Mouse (Mus musculus) T-cell, adult 2 months (primary cell): ENCODE data around the gene Scg2.

Experiments used
- DNase-seq: peaks from one replicate; pipeline ENCODE4 v3.0.0; 2022; ENCODE audit warnings: low spot score

The Scg2 gene

DNA sequence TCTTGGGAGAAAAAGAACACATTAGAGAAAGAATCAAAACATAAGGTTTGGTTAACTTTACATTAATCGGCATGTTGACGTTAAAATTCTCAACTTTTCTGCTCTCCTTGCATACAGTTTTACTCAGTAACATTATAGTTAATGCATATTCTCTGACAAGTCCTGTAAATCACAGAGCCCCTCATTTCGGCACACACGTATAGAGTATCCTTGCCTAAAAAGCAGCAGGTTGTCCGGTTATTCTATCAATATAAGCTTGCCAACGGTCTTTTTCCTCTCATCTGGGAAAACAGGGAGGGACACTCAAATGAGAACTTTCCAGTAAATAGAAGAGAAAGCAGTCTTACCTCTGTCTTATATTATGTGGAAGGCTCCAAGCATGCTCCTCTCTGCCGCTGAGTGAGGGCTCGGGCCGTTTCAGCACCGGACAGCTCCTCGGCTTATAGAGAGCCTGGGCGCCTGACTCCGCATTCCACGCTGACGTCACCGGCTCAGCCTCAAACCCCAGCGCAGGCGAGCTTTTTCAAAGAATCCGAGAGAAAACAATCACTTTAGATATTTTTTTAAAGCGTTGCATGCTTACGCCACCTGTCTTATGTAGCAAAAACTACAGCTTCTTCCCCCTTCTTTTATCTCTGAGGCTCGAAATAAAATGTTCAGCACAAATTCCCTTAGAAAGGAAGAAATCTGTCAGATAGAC is at the start of gene Scg2:
TSS of gene Scg2 (minus strand) at position 512 of the 700 bp plus-strand sequence.
- DNase-seq, result no peak

DNA sequence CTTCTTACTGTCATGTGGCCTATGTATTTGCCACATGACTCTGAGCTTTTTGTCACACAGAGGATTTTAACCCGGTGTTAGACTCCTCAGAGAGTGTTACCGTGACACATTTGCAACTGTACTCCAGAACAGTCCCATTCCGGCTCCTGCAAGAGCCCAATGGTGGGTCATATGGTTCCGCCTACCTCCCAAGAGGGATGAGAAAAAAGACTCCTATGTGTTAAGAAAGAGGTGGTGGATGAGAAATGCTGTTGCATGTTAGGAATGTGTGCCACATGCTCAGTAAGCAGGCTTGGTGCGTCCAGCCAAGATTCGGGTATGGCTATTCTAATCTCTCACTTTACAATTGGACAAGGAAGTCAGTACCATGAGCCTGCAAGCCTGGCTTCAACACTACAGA is 45.6 kb upstream of the Scg2 start:
- DNase-seq, result no peak

DNA sequence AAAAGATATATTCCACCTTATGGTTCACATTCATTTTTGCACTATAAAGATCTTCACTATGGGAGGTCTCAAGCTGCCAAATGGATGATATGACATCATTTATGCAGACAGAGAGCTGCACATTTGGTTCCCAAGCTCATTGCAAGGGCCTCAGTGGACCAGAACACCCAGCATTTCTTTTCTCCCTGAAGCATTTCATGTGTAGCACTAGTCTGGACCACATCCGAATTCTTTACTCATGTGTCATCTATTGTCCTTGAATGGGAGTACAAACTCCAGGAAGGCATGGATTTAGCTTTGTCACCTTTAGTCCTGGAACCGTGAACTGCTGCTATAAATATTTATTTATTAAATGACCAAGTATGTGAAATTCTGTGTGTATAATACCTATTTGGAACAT is 30.9 kb upstream of the Scg2 start:
- DNase-seq, result no peak

DNA sequence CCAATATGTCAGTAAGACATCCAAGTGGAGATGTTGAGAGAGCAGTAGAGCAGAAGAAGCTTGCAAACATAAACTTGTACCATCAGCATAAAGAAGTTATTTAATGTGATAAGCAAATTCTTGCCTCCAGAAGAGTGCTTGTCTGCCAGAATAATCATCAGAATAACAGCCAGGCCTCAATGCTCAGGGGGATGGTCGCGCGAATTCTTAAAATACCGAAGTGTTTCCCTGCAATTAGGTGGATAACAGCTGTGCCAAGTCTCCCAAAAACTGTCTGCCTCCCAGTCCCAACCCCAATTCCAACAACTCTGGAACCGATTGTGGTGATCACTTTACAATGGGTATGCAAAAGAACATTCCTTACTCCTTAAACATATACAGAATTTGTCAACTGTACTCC is 30.0 kb upstream of the Scg2 start:
- DNase-seq, result no peak

DNA sequence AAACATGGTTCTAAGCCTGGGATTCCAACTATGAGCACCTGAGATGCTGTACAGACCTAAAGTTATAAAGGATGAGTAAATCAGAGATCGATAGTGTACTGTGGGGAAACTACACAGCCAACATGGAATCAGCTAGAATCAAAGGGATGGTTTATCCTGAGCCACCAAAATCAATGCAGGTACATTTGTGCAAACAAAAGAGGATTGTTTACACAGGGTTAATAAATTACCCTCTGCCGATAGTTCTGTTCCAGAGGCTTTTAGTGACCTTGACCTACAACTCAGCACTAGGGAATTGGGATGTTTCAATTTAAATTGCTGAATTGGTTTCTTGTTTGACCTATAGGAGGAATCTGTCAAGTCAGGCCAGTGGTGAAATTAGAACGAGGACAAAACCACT is 26.7 kb upstream of the Scg2 start:
- no peak for DNase-seq

DNA sequence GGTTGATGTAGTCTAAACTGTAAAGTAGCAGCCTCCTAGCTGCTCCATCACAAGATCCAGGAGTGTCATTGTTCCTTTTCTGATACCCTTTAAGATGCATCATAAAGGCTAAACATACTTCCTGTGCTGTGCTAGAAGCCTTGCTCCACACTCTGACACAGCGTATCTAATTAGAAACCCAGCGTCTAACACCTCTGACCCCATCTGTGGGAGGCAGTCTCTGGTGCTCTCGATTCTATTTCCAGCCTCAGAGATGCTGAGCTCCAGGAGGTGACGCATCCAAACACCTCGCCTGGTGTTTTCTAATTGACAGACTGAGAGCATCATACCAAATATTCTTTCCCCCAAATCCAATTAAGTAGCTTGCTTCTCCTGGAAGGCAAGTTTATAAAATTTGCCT is 18.6 kb upstream of the Scg2 start:
- DNase-seq, result no peak

DNA sequence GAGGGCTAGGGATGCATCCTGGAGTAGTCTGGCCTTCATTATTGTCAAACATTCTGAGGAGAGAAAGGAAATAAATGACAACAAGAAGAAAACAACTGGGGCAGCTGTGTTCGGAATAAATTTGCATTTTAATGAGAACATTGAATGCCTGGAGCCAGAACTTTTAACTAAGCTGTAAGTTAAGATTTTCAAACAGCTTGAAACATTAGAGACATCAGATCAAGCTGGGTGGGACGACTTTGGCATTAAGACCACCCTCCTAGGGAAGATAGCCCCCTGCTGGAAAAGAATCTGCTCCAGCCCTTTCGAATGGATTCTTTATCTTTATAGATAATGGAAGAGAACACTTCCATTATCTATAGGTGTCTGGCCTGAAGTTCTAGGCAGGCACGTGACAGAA is 14.2 kb upstream of the Scg2 start:
- no peak for DNase-seq

DNA sequence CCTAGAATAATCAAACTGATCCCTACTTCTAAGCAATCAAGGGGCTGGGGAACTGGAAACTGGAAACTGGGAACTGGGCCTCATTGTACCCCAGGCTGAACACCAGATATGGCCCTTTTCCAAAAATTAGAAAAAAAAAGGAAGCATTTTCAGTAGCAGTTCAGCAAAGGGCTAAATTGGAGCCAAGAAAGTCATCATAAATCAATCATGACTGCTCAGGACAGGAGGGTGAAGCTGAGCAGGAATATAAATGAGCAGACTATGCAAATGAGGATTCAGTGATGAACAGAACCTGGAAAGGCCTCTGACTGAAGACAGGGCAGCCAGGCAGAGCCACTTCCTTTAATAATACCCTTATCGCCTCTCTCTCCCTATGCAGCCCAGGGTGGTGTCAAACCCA is 12.4 kb upstream of the Scg2 start:
- no peak for DNase-seq

DNA sequence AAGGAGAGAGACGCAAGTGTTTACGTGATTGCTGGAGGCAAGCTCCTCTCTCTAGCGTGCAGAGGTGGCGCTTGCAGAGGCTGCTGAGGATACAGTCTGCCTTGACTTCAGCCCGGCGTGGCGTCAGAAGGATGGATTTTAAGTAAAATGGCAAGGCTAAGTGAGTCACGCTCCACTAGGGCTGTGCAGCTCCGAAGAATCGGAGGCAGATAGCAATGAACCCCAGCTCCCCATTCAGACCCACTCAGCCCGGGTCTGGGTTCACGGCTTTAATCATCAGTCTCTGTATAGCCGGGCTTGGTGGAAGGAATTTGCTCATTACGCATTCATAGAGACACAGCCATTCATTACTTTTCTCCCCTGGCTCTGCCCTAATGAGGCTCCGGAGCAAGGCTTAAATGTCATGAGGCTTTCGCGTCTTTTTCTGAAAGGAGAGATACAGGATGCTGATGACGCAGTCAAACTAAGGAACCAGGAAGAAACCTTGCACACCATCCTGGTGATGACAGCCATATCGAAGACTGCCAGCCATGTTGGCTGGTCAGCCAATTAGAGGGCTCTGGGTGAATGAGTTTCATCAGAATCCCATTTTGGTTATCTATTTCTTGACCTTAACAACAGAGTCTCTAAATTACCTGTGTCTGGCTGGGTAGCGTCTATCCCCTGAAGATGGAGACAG is 10.6 kb upstream of the Scg2 start:
- DNase-seq, result no peak

DNA sequence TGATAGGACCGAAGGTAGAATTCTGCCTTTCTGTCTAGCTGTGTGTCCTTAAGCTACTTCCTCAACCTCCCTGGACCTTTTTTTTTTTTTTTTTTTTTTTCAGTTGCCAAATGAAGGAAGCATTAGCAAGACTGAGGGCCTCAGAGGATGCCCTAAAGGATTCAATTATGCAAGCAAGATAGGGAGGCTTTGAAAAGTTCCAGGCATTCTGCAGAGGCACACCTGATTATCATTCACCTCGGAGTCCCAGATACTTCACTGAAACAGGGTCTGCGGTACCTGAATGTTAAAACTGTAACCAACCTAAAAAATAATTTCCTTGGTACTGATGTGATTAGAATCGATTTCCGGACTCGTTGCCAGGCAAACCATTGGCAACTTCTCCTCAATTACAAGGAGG is 10.0 kb upstream of the Scg2 start:
- no peak for DNase-seq

DNA sequence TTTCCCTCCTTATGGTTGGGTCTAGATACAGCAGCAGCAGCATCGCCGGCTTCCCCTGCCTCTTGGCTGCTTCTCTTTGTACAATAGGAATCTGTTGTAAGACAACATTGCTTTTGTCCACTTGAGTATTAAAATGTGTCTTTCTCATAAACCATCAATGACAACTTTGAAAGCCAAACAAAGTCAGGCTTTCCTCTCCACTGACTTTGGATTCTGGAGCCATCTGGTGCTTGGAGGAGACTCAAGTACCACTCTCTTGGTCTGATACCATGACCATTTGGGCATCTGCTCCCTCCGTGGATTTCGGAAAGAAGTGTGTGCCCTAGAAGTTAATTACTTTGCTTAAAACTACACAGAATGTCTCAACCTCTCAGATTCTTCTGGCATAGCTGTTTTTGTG is 5.7 kb upstream of the Scg2 start:
- no peak for DNase-seq

DNA sequence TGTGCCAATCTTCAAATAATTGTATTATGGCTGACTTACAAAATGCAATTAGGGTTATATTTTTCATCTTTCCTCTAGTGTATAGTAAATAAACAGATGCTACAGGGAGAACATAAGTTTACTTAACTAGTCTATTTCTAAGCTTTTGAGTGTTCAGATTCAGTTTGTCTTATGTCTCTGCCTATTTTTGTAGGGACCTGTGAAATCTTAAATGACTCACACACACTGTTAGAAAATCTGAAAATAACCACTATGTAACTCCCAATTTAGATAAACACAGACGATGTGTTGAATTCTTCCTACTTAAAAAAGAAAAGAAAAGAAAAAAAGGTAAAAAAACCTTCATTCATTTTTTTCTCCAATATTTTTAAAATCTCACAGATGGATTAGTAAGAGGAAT is 2.2 kb downstream of the Scg2 start:
- DNase-seq, result no peak

DNA sequence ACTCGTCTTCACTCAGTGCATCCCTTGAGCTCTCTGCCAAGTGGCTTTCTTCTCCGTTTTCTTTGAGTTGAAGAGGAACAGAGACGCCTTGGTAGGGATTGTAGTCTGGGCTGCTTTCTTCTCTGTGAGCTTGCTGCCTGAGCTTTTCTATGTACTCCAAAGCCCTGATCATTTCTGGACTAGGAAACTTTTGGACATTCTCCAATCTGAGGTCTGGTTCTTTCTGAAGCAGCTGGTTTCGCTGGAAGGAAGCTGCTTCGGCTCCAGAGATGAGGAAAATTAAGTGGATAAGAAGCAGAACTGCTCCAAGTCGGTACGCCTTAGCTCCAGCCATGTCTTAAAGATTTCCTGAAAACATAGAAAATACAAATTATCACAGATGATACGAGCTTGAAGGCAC is 3.2 kb downstream of the Scg2 start:
- no peak for DNase-seq

DNA sequence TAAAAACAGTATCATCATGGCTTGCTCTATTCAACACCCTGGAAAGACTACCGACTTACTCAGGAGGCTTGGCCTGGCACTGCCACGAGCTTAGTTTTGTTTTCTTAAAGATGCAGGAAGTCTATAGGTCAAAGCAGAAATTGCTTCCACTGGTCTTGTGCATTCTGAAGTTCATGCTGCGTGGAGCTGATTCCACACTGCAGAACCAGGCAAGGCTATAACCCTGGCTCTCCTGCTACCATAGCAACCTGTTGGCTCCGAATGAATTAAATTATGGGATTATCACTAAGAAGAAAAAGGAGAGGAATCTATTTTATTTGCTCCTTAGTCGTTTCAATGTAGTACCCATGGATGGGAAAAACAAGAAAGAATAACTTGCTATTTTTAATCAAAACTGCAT is 10.9 kb downstream of the Scg2 start:
- DNase-seq, result no peak

DNA sequence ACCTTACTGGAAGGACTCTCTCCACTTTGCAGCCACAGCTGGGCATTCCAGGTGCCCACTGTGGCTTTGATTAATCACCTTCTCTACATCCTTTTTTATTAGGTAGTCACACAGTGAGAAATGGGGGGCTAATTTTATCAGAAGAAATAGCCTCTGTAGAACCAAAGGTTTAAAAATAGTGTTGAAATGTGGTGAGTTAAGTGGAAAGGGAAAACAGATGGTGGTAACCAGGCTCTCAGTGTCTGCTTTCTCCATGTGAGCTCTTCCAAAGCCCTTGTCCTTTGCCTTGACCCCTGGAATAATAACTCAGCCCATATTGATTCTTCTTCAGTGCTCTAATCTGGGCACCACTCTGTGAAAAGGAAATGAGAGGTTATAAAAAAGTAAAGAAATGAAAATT is 24.4 kb downstream of the Scg2 start:
- DNase-seq, result no peak

DNA sequence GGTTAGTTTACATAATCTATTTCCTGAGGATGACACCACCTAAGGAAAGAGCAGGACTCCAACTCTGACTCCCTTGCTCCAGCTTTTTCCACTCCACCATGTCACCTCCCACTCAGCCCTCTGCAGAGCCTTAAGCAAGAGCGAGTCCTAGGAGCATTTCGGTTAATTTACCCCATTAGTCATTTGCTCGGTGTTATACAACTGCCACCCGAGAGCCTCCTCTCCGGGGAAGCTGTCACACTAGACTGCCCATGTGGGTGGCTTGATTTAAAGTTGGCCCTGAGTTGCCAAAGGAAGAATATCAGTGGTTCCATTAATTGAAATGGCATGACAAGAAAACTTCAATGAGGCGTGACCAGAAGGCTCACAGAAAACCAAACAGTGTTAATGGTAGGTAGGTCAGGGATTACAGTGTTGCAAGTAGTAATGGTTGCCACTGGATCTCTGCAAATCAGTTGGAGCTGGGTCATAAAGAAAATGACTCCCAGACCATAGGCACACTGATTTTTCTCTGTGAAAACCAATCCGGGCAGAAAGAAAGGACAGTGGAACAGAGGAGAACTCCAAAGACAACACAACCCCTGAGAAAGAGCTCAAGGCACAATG is 33.5 kb downstream of the Scg2 start:
- no peak for DNase-seq

DNA sequence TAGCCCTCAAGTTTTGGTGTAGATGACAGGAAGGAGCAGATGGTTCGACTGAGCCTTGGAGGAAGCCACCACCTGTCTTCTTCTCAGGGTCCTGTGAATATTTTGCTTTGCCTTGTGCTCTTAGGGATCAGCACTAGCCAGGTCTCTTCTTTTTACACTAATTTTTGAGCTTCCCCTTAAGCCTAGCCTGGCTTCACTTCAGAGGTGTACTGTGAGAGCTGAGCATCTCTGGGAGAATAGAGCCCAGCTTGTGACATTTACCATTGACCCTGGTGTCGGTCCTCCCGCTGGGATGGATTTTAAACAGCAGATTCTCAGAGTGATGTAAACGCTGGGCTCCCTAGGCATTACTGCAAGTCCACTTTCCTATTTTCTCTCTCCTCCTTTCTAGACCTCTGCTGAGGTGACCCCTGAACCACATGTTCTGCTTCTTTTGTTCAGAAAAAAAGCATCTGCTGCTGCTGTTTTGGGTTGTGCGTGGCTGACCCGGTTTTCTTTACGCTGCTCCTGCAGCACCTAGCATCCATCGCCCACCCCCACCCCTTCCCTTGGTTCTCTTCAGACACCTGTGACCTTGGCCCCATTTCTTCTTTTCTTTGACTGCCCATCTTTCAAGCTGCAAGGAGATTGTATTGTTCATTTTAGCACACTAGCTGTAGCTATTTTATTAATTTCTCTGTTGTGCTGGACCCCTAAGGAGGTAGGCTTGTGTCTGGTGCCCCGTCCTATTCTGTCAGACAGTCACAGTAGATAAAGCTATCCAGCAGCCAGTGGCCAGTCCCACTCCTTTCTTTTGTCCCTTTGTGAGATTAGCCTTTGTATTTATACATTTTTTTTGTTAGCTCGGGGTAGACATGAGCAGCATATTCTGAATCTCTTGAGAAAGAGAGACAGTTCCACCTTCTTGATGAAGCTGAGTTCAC is 38.6 kb downstream of the Scg2 start:
- DNase-seq, result no peak

DNA sequence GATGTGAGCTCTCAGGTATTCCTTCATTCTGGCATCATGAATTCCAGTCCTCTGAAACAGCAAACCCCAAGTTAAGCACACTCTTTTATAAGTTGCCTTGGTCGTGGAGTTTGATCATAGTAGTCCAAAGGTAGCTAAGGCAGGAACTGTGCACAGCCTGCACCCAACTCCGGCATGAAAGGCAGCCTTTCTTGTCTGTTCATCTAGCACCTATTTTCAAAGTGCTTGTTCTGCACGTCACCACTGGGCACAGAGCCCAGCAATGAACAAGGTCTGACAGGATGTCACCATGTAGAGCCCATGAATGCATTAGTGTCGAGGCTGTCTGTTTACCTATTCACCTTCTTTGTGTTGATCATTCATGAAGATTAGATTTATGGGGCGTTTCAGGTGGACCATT is 39.6 kb downstream of the Scg2 start:
- DNase-seq, result no peak
